ENCODE assay signal across 11 mouse cellular contexts in genomic region chr2:164053767-164054166, GRCm38 (mm10). TPM values are rescaled to one million over a fixed set of nuclear protein-coding genes. Genes with fewer than 3 reads are reported as not detected.
DNase-seq lines count a peak whose midpoint lies in the region; ATAC-seq and TF ChIP-seq lines count a peak whose summit lies in the region.
"Had no signal": no experiment of that assay in that cellular context is flagged by ENCODE, and none has a peak within 500 bp of the region (broad histone marks: within the 10 kb centered on the region; RNA-seq: fewer than 3 reads in every experiment).

No protein-coding gene starts in this region.

- H3K4me3 ChIP-seq in gastrocnemius, adult 2 months, result no peak overlapping the region
- no peak overlapping the region for H3K4me3 ChIP-seq in heart, embryonic 15.5 days
- no peak overlapping the region for H3K4me3 ChIP-seq in midbrain, postnatal 0 days (ENCODE audit: low read depth, low read length)
- H3K4me3 ChIP-seq: neural tube, embryonic 12.5 days had no signal

- peaks cover 15% of the 10 kb centered on the region for H3K27me3 ChIP-seq in heart, embryonic 15.5 days
- no peaks in the 10 kb centered on the region for H3K27me3 ChIP-seq in midbrain, postnatal 0 days (ENCODE audit: insufficient read depth, low read length)
- H3K27me3 ChIP-seq: neural tube, embryonic 12.5 days had no signal

- H3K27ac ChIP-seq in gastrocnemius, adult 2 months, result peak overlapping the region; percentile 87
- peak overlapping the region; percentile 67 for H3K27ac ChIP-seq in heart, embryonic 15.5 days
- H3K27ac ChIP-seq in midbrain, postnatal 0 days (ENCODE audit: low read depth, low read length), result no peak overlapping the region
- H3K27ac ChIP-seq: kidney, postnatal 0 days; neural tube, embryonic 12.5 days had no signal

- ATAC-seq in heart, embryonic 15.5 days (replicated peaks; ENCODE audit: insufficient number of reproducible peaks, insufficient read depth, low FRiP score, low read depth), result peak; percentile 93
- no peak for ATAC-seq in megakaryocyte-erythroid progenitor cell, adult 5-6 weeks (replicated peaks; ENCODE audit: low FRiP score, low TSS enrichment, poor library complexity, severe bottlenecking)
- ATAC-seq in midbrain, postnatal 0 days (ENCODE audit: low FRiP score), result no peak

- peaks cover 40% of the 10 kb centered on the region for H3K36me3 ChIP-seq in heart, embryonic 15.5 days
- H3K36me3 ChIP-seq in midbrain, postnatal 0 days (ENCODE audit: insufficient read depth, low read length), result peaks cover 52% of the 10 kb centered on the region

- TF ChIP-seq CTCF in gastrocnemius, adult 2 months (IDR thresholded peaks at IDR 0.05), result no peak
- no peak for TF ChIP-seq CTCF in midbrain, postnatal 0 days (IDR thresholded peaks at IDR 0.05)

- intact Hi-C loops in gastrocnemius, adult 2 months (cut with DNase I), result no loop called here

- H3K4me1 ChIP-seq in heart, embryonic 15.5 days (replicated peaks), result peaks cover 21% of the 10 kb centered on the region
- H3K4me1 ChIP-seq in midbrain, postnatal 0 days (ENCODE audit: insufficient read depth, low read length), result no peaks in the 10 kb centered on the region
- H3K4me1 ChIP-seq: neural tube, embryonic 12.5 days had no signal

- no peaks in the 10 kb centered on the region for H3K9me3 ChIP-seq in heart, embryonic 15.5 days (replicated peaks)
- no peaks in the 10 kb centered on the region for H3K9me3 ChIP-seq in midbrain, postnatal 0 days (ENCODE audit: low read length)
- H3K9me3 ChIP-seq: neural tube, embryonic 12.5 days had no signal

- peak; percentile 76 for DNase-seq in gastrocnemius, adult 2 months
- DNase-seq in gastrocnemius, postnatal 10 days, result no peak
- DNase-seq in MN1 (ENCODE audit: low spot score), result peak; percentile 48
- peak; percentile 89 for DNase-seq in cerebellum, adult 9-10 months
- DNase-seq in midbrain, postnatal 0 days (ENCODE audit: low spot score), result no peak
- no peak for DNase-seq in layer of hippocampus, adult 11-12 months (ENCODE audit: low spot score)
- DNase-seq: spleen, adult 18-20 months had no signal

- peak overlapping the region; percentile 24; the same call in 1 of the 2 replicates for H3K4me2 ChIP-seq in heart, embryonic 15.5 days
- H3K4me2 ChIP-seq in midbrain, postnatal 0 days (ENCODE audit: low read depth, low read length, poor library complexity, severe bottlenecking), result no peak overlapping the region
- H3K4me2 ChIP-seq: neural tube, embryonic 12.5 days had no signal

- 31% methylated on average over 8 of the region's 8 CpGs for WGBS in heart, embryonic 15.5 days
- WGBS in midbrain, postnatal 0 days, result 91% methylated on average over 8 of the region's 8 CpGs

- H3K9ac ChIP-seq in heart, embryonic 15.5 days, result no peak overlapping the region
- H3K9ac ChIP-seq in midbrain, postnatal 0 days (replicated peaks; ENCODE audit: low read length, poor library complexity, severe bottlenecking), result no peak overlapping the region
- H3K9ac ChIP-seq: neural tube, embryonic 12.5 days had no signal

RNA-seq across cellular contexts. Expression of gene Stk4, which starts 16.4 kb away (rescaled TPM):
- total RNA-seq in gastrocnemius, adult 2 months (2021), result 1 to 10 TPM; 6.8 to 8.7 TPM
- total RNA-seq in gastrocnemius, postnatal 10 days (2021), result 10 to 100 TPM; 13.7 to 15.1 TPM
- 11.8 and 13.7 TPM in 2 replicates for polyA plus RNA-seq in heart, embryonic 15.5 days (2015; fragmentation: Nextera tagmentation; extraction: Ambion mirVana)
- total RNA-seq in megakaryocyte-erythroid progenitor cell, adult 5-6 weeks (2014; fragmentation: Nextera tagmentation), result 72.5 and 74.3 TPM in 2 replicates
- total RNA-seq in megakaryocyte-erythroid progenitor cell, adult 5-6 weeks (2017), result 76.5 and 137 TPM in 2 replicates
- total RNA-seq in midbrain, postnatal 0 days (2014; rRNA removed), result 24.6 and 28.3 TPM in 2 replicates
- 11.1 and 13.7 TPM in 2 replicates for polyA plus RNA-seq in midbrain, postnatal 0 days (2015; fragmentation: Nextera tagmentation; extraction: Ambion mirVana)

RNA-seq across cellular contexts. Expression of gene Tomm34, which starts 17.2 kb away (rescaled TPM):
- 10 to 100 TPM; 12.5 to 16.3 TPM for total RNA-seq in gastrocnemius, adult 2 months (2021)
- total RNA-seq in gastrocnemius, postnatal 10 days (2021), result 10 to 100 TPM; 14.7 to 18.7 TPM
- 42.8 and 51.8 TPM in 2 replicates for polyA plus RNA-seq in heart, embryonic 15.5 days (2015; fragmentation: Nextera tagmentation; extraction: Ambion mirVana)
- total RNA-seq in megakaryocyte-erythroid progenitor cell, adult 5-6 weeks (2014; fragmentation: Nextera tagmentation), result 40.8 and 48.4 TPM in 2 replicates
- 33.5 and 38.5 TPM in 2 replicates for total RNA-seq in megakaryocyte-erythroid progenitor cell, adult 5-6 weeks (2017)
- 32.4 and 34.7 TPM in 2 replicates for total RNA-seq in midbrain, postnatal 0 days (2014; rRNA removed)
- 45.3 and 46.7 TPM in 2 replicates for polyA plus RNA-seq in midbrain, postnatal 0 days (2015; fragmentation: Nextera tagmentation; extraction: Ambion mirVana)

RNA-seq across cellular contexts. Expression of gene Pabpc1l, which starts 28.5 kb away (rescaled TPM):
- total RNA-seq in gastrocnemius, adult 2 months (2021), result not detected
- 1 to 10 TPM in 1 of 2 experiments, under 1 TPM in 1; 0.56 to 1.4 TPM for total RNA-seq in gastrocnemius, postnatal 10 days (2021)
- 0.92 and 1.1 TPM in 2 replicates for polyA plus RNA-seq in heart, embryonic 15.5 days (2015; fragmentation: Nextera tagmentation; extraction: Ambion mirVana)
- total RNA-seq in megakaryocyte-erythroid progenitor cell, adult 5-6 weeks (2014; fragmentation: Nextera tagmentation), result 1.5 TPM in 1 of 2 replicates, not detected in the other
- total RNA-seq in megakaryocyte-erythroid progenitor cell, adult 5-6 weeks (2017), result not detected in 2 replicates
- total RNA-seq in midbrain, postnatal 0 days (2014; rRNA removed), result 0.22 TPM in 1 of 2 replicates, not detected in the other
- polyA plus RNA-seq in midbrain, postnatal 0 days (2015; fragmentation: Nextera tagmentation; extraction: Ambion mirVana), result 2.0 and 2.8 TPM in 2 replicates

RNA-seq across cellular contexts. Expression of gene Ywhab, which starts 59.0 kb away (rescaled TPM):
- total RNA-seq in gastrocnemius, adult 2 months (2021), result 10 to 100 TPM; 34.7 to 44.4 TPM
- 10 to 100 TPM; 80.1 to 90.3 TPM for total RNA-seq in gastrocnemius, postnatal 10 days (2021)
- polyA plus RNA-seq in heart, embryonic 15.5 days (2015; fragmentation: Nextera tagmentation; extraction: Ambion mirVana), result 202 and 213 TPM in 2 replicates
- total RNA-seq in megakaryocyte-erythroid progenitor cell, adult 5-6 weeks (2014; fragmentation: Nextera tagmentation), result 111 and 112 TPM in 2 replicates
- total RNA-seq in megakaryocyte-erythroid progenitor cell, adult 5-6 weeks (2017), result 54.1 and 60.2 TPM in 2 replicates
- total RNA-seq in midbrain, postnatal 0 days (2014; rRNA removed), result 160 and 223 TPM in 2 replicates
- 649 and 656 TPM in 2 replicates for polyA plus RNA-seq in midbrain, postnatal 0 days (2015; fragmentation: Nextera tagmentation; extraction: Ambion mirVana)

Comparison
In these comparisons a context has a peak if more than half of its experiments do, and no peak if none do; other contexts are left out.
1. DNase-seq: peak in gastrocnemius, adult 2 months (single experiment), MN1 (single experiment) and cerebellum, adult 9-10 months (single experiment); none in gastrocnemius, postnatal 10 days (single experiment), midbrain, postnatal 0 days (single experiment) and layer of hippocampus, adult 11-12 months (single experiment).